Mouse (Mus musculus): Measurements from ENCODE around the gene Tmem242. TPM values are rescaled to one million over a fixed set of nuclear protein-coding genes. Genes with fewer than 3 reads are reported as not detected.
"Not testable (repeated sequence)": the region's sequence is repeated elsewhere in the genome, so short reads cannot be mapped to it uniquely, and the experiment has no call there.

The Tmem242 gene
- polyA plus RNA-seq, 1 experiment from 2014 or later = 45.6 TPM

GRCm38 (mm10) chr17:5467177-5467576, 27.1 kb upstream of the Tmem242 start:
- no peaks in the 10 kb centered on the region for H3K9me3 ChIP-seq (ENCODE audit: low read length)
- no peak for TF ChIP-seq EP300 (IDR thresholded peaks at IDR 0.05; ENCODE audit: low read depth)
- TF ChIP-seq CTCF (IDR thresholded peaks at IDR 0.05; ENCODE audit: low read depth) = peak; percentile 15; the same call in 1 of the 2 replicates
- H3K4me2 ChIP-seq (ENCODE audit: low read depth, low read length) = no peak overlapping the region
- H3K4me3 ChIP-seq (ENCODE audit: low read depth, low read length) = no peak overlapping the region
- H3K9ac ChIP-seq (replicated peaks) = no peak overlapping the region
- H3K27me3 ChIP-seq (ENCODE audit: insufficient read depth, low read length) = no peaks in the 10 kb centered on the region
- ATAC-seq (no peak), DNase-seq (no peak)
- no peaks in the 10 kb centered on the region for H3K36me3 ChIP-seq (replicated peaks; ENCODE audit: insufficient read depth, low read length)
- WGBS (ENCODE audit: insufficient replicate concordance) = 48% methylated on average over 4 of the region's 4 CpGs
- no peaks in the 10 kb centered on the region for H3K4me1 ChIP-seq (ENCODE audit: insufficient read depth)
- no peak overlapping the region for H3K27ac ChIP-seq (ENCODE audit: low read depth)

- no peaks in the 10 kb centered on the region for H3K4me1 ChIP-seq (ENCODE audit: insufficient read depth)
- no peaks in the 10 kb centered on the region for H3K9me3 ChIP-seq (ENCODE audit: low read length)
- no peak overlapping the region for H3K9ac ChIP-seq (replicated peaks)
- H3K36me3 ChIP-seq (replicated peaks; ENCODE audit: insufficient read depth, low read length) = no peaks in the 10 kb centered on the region
- no peak overlapping the region for H3K4me3 ChIP-seq (ENCODE audit: low read depth, low read length)
- TF ChIP-seq CTCF (IDR thresholded peaks at IDR 0.05; ENCODE audit: low read depth) (no peak), EP300 (IDR thresholded peaks at IDR 0.05; ENCODE audit: low read depth) (no peak)
- H3K27ac ChIP-seq (ENCODE audit: low read depth) = no peak overlapping the region
- no peak for DNase-seq
- H3K27me3 ChIP-seq (ENCODE audit: insufficient read depth, low read length) = no peaks in the 10 kb centered on the region
- WGBS (ENCODE audit: insufficient replicate concordance) = 71% methylated on average over 8 of the region's 8 CpGs
- ATAC-seq = no peak
- H3K4me2 ChIP-seq (ENCODE audit: low read depth, low read length) = no peak overlapping the region
These were observed 26.7 kb upstream of the Tmem242 start for GRCm38 (mm10) chr17:5466736-5467135.

- no peak for DNase-seq
- H3K36me3 ChIP-seq (replicated peaks; ENCODE audit: insufficient read depth, low read length) = no peaks in the 10 kb centered on the region
- ATAC-seq = no peak
These were observed 23.9 kb upstream of the Tmem242 start for GRCm38 (mm10) chr17:5463912-5464311.

GRCm38 (mm10) chr17:5453657-5454056, 13.6 kb upstream of the Tmem242 start:
- TF ChIP-seq CTCF (IDR thresholded peaks at IDR 0.05; ENCODE audit: low read depth) (no peak), EP300 (IDR thresholded peaks at IDR 0.05; ENCODE audit: low read depth) (no peak)
- H3K4me1 ChIP-seq (ENCODE audit: insufficient read depth) = no peaks in the 10 kb centered on the region
- no peak overlapping the region for H3K27ac ChIP-seq (ENCODE audit: low read depth)
- H3K27me3 ChIP-seq (ENCODE audit: insufficient read depth, low read length) = no peaks in the 10 kb centered on the region
- no peaks in the 10 kb centered on the region for H3K9me3 ChIP-seq (ENCODE audit: low read length)
- 73% methylated on average over 4 of the region's 4 CpGs for WGBS (ENCODE audit: insufficient replicate concordance)
- H3K4me3 ChIP-seq (ENCODE audit: low read depth, low read length) = no peak overlapping the region
- H3K9ac ChIP-seq (replicated peaks) = no peak overlapping the region
- no peak for DNase-seq
- H3K4me2 ChIP-seq (ENCODE audit: low read depth, low read length) = no peak overlapping the region
- no peaks in the 10 kb centered on the region for H3K36me3 ChIP-seq (replicated peaks; ENCODE audit: insufficient read depth, low read length)
- no peak for ATAC-seq

More at GRCm38 (mm10) chr17:5463912-5464311, 23.9 kb upstream of the Tmem242 start:
- no peak overlapping the region for H3K4me3 ChIP-seq (ENCODE audit: low read depth, low read length)
- no peaks in the 10 kb centered on the region for H3K27me3 ChIP-seq (ENCODE audit: insufficient read depth, low read length)
- H3K9ac ChIP-seq (replicated peaks) = no peak overlapping the region
- no peak overlapping the region for H3K4me2 ChIP-seq (ENCODE audit: low read depth, low read length)
- no peaks in the 10 kb centered on the region for H3K9me3 ChIP-seq (ENCODE audit: low read length)
- no peak for TF ChIP-seq CTCF (IDR thresholded peaks at IDR 0.05; ENCODE audit: low read depth)
- TF ChIP-seq EP300 (IDR thresholded peaks at IDR 0.05; ENCODE audit: low read depth) = no peak
- no peak overlapping the region for H3K27ac ChIP-seq (ENCODE audit: low read depth)
- 90% methylated on average over 2 of the region's 2 CpGs for WGBS (ENCODE audit: insufficient replicate concordance)
- H3K4me1 ChIP-seq (ENCODE audit: insufficient read depth) = no peaks in the 10 kb centered on the region

GRCm38 (mm10) chr17:5443751-5444150, 3.7 kb upstream of the Tmem242 start:
- no peak overlapping the region for H3K27ac ChIP-seq (ENCODE audit: low read depth)
- no peak overlapping the region for H3K4me2 ChIP-seq (ENCODE audit: low read depth, low read length)
- no peaks in the 10 kb centered on the region for H3K9me3 ChIP-seq (ENCODE audit: low read length)
- no peak for TF ChIP-seq CTCF (IDR thresholded peaks at IDR 0.05; ENCODE audit: low read depth)
- TF ChIP-seq EP300 (IDR thresholded peaks at IDR 0.05; ENCODE audit: low read depth) = no peak
- ATAC-seq (no peak), DNase-seq (no peak)
- H3K27me3 ChIP-seq (ENCODE audit: insufficient read depth, low read length) = no peaks in the 10 kb centered on the region
- H3K9ac ChIP-seq (replicated peaks) = no peak overlapping the region
- no peak overlapping the region for H3K4me3 ChIP-seq (ENCODE audit: low read depth, low read length)
- no peaks in the 10 kb centered on the region for H3K36me3 ChIP-seq (replicated peaks; ENCODE audit: insufficient read depth, low read length)
- peaks cover 4% of the 10 kb centered on the region; the same call in 1 of the 2 replicates for H3K4me1 ChIP-seq (ENCODE audit: insufficient read depth)
- 46% methylated on average over 5 of the region's 5 CpGs for WGBS (ENCODE audit: insufficient replicate concordance)

DNA sequence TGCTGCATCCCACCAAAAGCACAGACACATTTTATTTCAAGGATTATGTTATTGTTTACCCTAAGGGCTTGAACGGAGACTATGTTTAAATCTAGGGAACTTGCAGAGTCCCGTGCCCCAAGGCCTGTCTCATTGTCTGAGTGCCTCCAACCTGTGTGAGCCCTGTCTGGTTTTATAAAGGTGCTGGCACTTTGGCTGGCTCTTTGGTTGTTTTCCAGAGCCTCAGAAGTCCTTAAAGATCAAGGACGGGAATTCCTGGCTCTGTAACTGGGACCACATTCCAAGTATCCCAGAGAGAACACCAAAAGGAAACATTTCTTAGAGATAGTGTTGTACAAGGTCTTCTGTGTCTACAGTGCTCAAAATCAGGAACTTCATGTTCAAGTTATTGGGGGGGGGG, 3.2 kb upstream of the Tmem242 start:
- WGBS (ENCODE audit: insufficient replicate concordance) = 65% methylated on average over 3 of the region's 3 CpGs
- Histone ChIP-seq H3K9me3 (ENCODE audit: low read length) (no peaks in the 10 kb centered on the region), H3K9ac (replicated peaks) (no peak overlapping the region), H3K27ac (ENCODE audit: low read depth) (no peak overlapping the region), H3K36me3 (replicated peaks; ENCODE audit: insufficient read depth, low read length) (no peaks in the 10 kb centered on the region), H3K27me3 (ENCODE audit: insufficient read depth, low read length) (no peaks in the 10 kb centered on the region), H3K4me1 (ENCODE audit: insufficient read depth) (peaks cover 4% of the 10 kb centered on the region; the same call in 1 of the 2 replicates), H3K4me3 (ENCODE audit: low read depth, low read length) (no peak overlapping the region), H3K4me2 (ENCODE audit: low read depth, low read length) (no peak overlapping the region)
- DNase-seq (no peak), ATAC-seq (no peak)
- no peak for TF ChIP-seq CTCF (IDR thresholded peaks at IDR 0.05; ENCODE audit: low read depth)
- TF ChIP-seq EP300 (IDR thresholded peaks at IDR 0.05; ENCODE audit: low read depth) = no peak

DNA sequence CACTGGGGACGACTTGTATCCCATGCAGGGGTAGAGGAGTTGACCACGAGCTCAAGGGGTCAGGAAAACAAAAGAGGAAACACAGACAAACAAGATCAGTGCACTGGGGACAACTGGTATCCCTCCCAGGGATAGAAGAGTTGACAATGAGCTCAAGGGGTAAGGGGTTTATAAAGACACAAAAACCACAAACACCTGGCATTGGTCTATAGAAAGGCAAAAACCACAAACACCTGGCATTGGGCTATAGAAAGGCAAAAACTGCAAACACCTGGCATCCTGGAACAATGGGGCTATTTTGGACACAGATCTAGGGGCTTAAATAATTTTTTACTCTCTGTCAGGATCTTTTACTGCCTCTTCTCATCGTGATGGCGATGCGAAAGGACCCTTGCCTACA, 2.3 kb upstream of the Tmem242 start:
- H3K36me3 ChIP-seq (replicated peaks; ENCODE audit: insufficient read depth, low read length); H3K27me3 ChIP-seq (ENCODE audit: insufficient read depth, low read length); ATAC-seq; H3K9me3 ChIP-seq (ENCODE audit: low read length); H3K4me3 ChIP-seq (ENCODE audit: low read depth, low read length); H3K4me2 ChIP-seq (ENCODE audit: low read depth, low read length); H3K9ac ChIP-seq (replicated peaks); H3K4me1 ChIP-seq (ENCODE audit: insufficient read depth); DNase-seq; H3K27ac ChIP-seq (ENCODE audit: low read depth): not testable (repeated sequence)
- 63% methylated on average over 5 of the region's 5 CpGs for WGBS (ENCODE audit: insufficient replicate concordance)

Data from liver, postnatal 0 days (tissue).